Mouse (Mus musculus): ENCODE data around the gene Zdhhc23. TPM values are rescaled to one million over a fixed set of nuclear protein-coding genes. Genes with fewer than 3 reads are reported as not detected.
A peak's percentile ranks its signal among the peaks of the same experiment; 100 is the strongest.

Gene Zdhhc23
- polyA plus RNA-seq, 2 experiments from 2014 or later, result 1.4 to 1.9 TPM

- no peak for ATAC-seq
Observed at GRCm38 (mm10) chr16:43965781-43966389, 13.7 kb downstream of the Zdhhc23 start.

GRCm38 (mm10) chr16:43963780-43964179 lies 15.8 kb downstream of the Zdhhc23 start:
- no peak for ATAC-seq

GRCm38 (mm10) chr16:43963291-43963690 lies 16.3 kb downstream of the Zdhhc23 start:
- no peak for ATAC-seq

GRCm38 (mm10) chr16:43958038-43958437 lies 21.6 kb downstream of the Zdhhc23 start:
- ATAC-seq, result no peak

GRCm38 (mm10) chr16:43954913-43955312 lies 24.7 kb downstream of the Zdhhc23 start:
- ATAC-seq, result peak; percentile 32

- ATAC-seq, result no peak
Observed at GRCm38 (mm10) chr16:43951591-43951990, 28.0 kb downstream of the Zdhhc23 start.

GRCm38 (mm10) chr16:43945869-43946268 lies 33.7 kb downstream of the Zdhhc23 start:
- ATAC-seq, result no peak

- ATAC-seq, result no peak
Observed at GRCm38 (mm10) chr16:43945351-43945750, 34.2 kb downstream of the Zdhhc23 start.

GRCm38 (mm10) chr16:43940846-43941245 lies 38.7 kb downstream of the Zdhhc23 start:
- ATAC-seq, result no peak

- ATAC-seq, result no peak
Observed at GRCm38 (mm10) chr16:43935892-43936291, 43.7 kb downstream of the Zdhhc23 start.

- no peak for ATAC-seq
Observed at GRCm38 (mm10) chr16:43935367-43935766, 44.2 kb downstream of the Zdhhc23 start.

- no peak for ATAC-seq
Observed at GRCm38 (mm10) chr16:43934856-43935255, 44.7 kb downstream of the Zdhhc23 start.

GRCm38 (mm10) chr16:43933041-43933440 lies 46.5 kb downstream of the Zdhhc23 start:
- ATAC-seq, result no peak

GRCm38 (mm10) chr16:43932319-43932718 lies 47.3 kb downstream of the Zdhhc23 start:
- ATAC-seq, result no peak

GRCm38 (mm10) chr16:43931502-43931901 lies 48.1 kb downstream of the Zdhhc23 start:
- ATAC-seq, result no peak

GRCm38 (mm10) chr16:43930577-43930976 lies 49.0 kb downstream of the Zdhhc23 start:
- ATAC-seq, result no peak

- no peak for ATAC-seq
Observed at GRCm38 (mm10) chr16:43926341-43926859, 53.2 kb downstream of the Zdhhc23 start, which contains the start of gene Qtrt2. TSS of gene Qtrt2 (minus strand) at chr16:43926809.

GRCm38 (mm10) chr16:43925846-43926245 lies 53.7 kb downstream of the Zdhhc23 start:
- ATAC-seq, result no peak

- no peak for ATAC-seq
Observed at GRCm38 (mm10) chr16:43925001-43925558, 54.5 kb downstream of the Zdhhc23 start.

- ATAC-seq, result no peak
Observed at GRCm38 (mm10) chr16:43922630-43923029, 57.0 kb downstream of the Zdhhc23 start.

GRCm38 (mm10) chr16:43922024-43922423 lies 57.6 kb downstream of the Zdhhc23 start:
- ATAC-seq, result no peak

- ATAC-seq, result no peak
Observed at GRCm38 (mm10) chr16:43918867-43919266, 60.7 kb downstream of the Zdhhc23 start.
